Comparison of ENCODE assay signal across 8 mouse cellular contexts in the genomic region with DNA sequence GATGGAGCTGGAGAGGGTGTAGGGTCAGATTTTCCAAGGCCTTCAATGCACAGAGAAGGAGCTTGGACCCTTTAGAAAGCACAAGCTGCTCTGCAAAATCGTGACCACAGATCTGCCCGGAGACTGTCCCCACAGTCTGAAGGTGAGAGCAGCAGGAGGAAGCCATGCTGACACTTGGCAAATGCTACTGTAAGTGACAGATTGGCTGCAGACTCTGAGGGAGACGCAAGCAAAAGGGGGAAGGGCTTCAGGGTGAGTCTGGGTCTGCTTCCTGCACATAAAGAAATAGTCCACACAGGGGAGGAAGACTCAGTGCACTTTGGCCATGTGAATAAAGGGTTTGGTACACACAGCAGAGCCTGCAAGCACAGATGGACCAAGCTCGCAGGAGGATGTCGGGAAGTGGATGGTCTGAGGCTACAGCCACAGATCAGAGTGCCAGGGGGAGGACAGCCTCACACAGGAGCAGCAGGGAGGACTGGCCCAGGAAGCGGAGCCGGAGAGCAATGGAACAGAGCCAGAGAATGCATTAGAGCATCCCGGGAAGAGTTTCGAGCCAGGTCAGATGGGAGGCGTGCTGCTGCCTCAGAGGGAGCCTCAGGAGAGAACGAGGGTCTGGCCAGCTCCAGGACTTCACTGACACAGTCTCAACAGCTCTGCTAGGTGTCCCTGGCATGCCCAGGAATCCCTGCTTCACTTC. TPM values are rescaled to one million over a fixed set of nuclear protein-coding genes. Genes with fewer than 3 reads are reported as not detected.
DNase-seq lines count a peak whose midpoint lies in the region; ATAC-seq and TF ChIP-seq lines count a peak whose summit lies in the region.

No protein-coding gene starts in this region.

- peaks cover 15 to 72% of the 10 kb centered on the region in 2 experiments for H3K4me1 ChIP-seq in CH12.LX (ENCODE audit: control insufficient read depth in 1 of 2, insufficient read depth in 2 of 2)
- H3K4me1 ChIP-seq in embryonic facial prominence, embryonic 14.5 days (ENCODE audit: control insufficient read depth, insufficient read depth, low read length): peaks cover 21% of the 10 kb centered on the region; the same call in 1 of the 2 replicates
- H3K4me1 ChIP-seq in hindbrain, embryonic 14.5 days (replicated peaks; ENCODE audit: control insufficient read depth, insufficient read depth, low read length): peaks cover 14% of the 10 kb centered on the region
- H3K4me1 ChIP-seq in liver, embryonic 12.5 days: peaks cover 65% of the 10 kb centered on the region

- no peak for TF ChIP-seq POLR2A in CH12.LX (IDR thresholded peaks at IDR 0.05; ENCODE audit: low read depth, low read length)

- TF ChIP-seq CTCF in CH12.LX (conservative IDR thresholded peaks at IDR 0.05 in 1 of 2, IDR thresholded peaks at IDR 0.05 in 1 of 2; ENCODE audit: low read depth in 2 of 2, low read length in 2 of 2): no peak

- TF ChIP-seq EP300 in CH12.LX (IDR thresholded peaks at IDR 0.05; ENCODE audit: low read length): no peak

- peaks cover 30 to 86% of the 10 kb centered on the region in 2 experiments for H3K36me3 ChIP-seq in CH12.LX (replicated peaks in 1 of 2; ENCODE audit: control insufficient read depth in 1 of 2, insufficient read depth in 1 of 2, low read length in 1 of 2)
- H3K36me3 ChIP-seq in embryonic facial prominence, embryonic 14.5 days (ENCODE audit: control insufficient read depth, insufficient read depth, low read length): no peaks in the 10 kb centered on the region
- H3K36me3 ChIP-seq in hindbrain, embryonic 14.5 days (replicated peaks; ENCODE audit: control insufficient read depth, insufficient read depth): no peaks in the 10 kb centered on the region
- H3K36me3 ChIP-seq in liver, embryonic 12.5 days: peaks cover 3% of the 10 kb centered on the region; the same call in 1 of the 2 replicates

- H3K4me3 ChIP-seq in CH12.LX (replicated peaks in 1 of 3; ENCODE audit: low read depth in 2 of 3, low read length in 2 of 3, poor library complexity in 1 of 3): no peak overlapping the region
- no peak overlapping the region for H3K4me3 ChIP-seq in embryonic facial prominence, embryonic 14.5 days (ENCODE audit: low read depth, low read length)
- no peak overlapping the region for H3K4me3 ChIP-seq in hindbrain, embryonic 14.5 days (replicated peaks; ENCODE audit: low read length)
- no peak overlapping the region for H3K4me3 ChIP-seq in liver, embryonic 12.5 days

- in situ Hi-C loops in CH12.LX (cut with MboI; ENCODE audit: low pct_ligation_motif_present, low pct_unique_long_range_greater_than_20kb, low sequenced_read_pairs): no loop called here

- peaks cover 84% of the 10 kb centered on the region for H3K79me2 ChIP-seq in CH12.LX (replicated peaks; ENCODE audit: control insufficient read depth, extremely low read depth, insufficient read depth, poor library complexity, severe bottlenecking)

- H3K27ac ChIP-seq in CH12.LX (ENCODE audit: insufficient read depth, low read depth): 0 out of 2 replicates have a peak overlapping the region, but pooled peaks have one; percentile 3
- peak overlapping the region; percentile 52; the same call in 1 of the 2 replicates for H3K27ac ChIP-seq in embryonic facial prominence, embryonic 14.5 days (replicated peaks; ENCODE audit: low read depth, low read length)
- peak overlapping the region; percentile 75 for H3K27ac ChIP-seq in hindbrain, embryonic 14.5 days
- H3K27ac ChIP-seq in liver, embryonic 12.5 days: peak overlapping the region; percentile 27; the same call in 1 of the 2 replicates

- ATAC-seq in embryonic facial prominence, embryonic 14.5 days (ENCODE audit: low read depth): peak; percentile 31; the same call in 1 of the 2 replicates
- ATAC-seq in hindbrain, embryonic 14.5 days (ENCODE audit: low FRiP score): peak; percentile 70; the same call in 1 of the 2 replicates
- no peak for ATAC-seq in liver, embryonic 12.5 days

- peak; percentile 46 for DNase-seq in adrenal gland, postnatal 10 days
- no peak for DNase-seq in adrenal gland, adult 8-10 months
- no peak for DNase-seq in CH12.LX (ENCODE audit: extremely low read depth)
- peak; percentile 71 for DNase-seq in embryonic facial prominence, embryonic 14.5 days (ENCODE audit: low spot score)
- peak; percentile 62 for DNase-seq in hindbrain, embryonic 14.5 days (ENCODE audit: low spot score)
- no peak for DNase-seq in spleen, postnatal 14 days (ENCODE audit: low spot score in 2 of 2)
- DNase-seq in urinary bladder, adult 2 months (ENCODE audit: low spot score): no peak

- no peak for TF ChIP-seq RAD21 in CH12.LX (IDR thresholded peaks at IDR 0.05; ENCODE audit: low read depth, low read length)

- no peak overlapping the region for H3K9ac ChIP-seq in CH12.LX (ENCODE audit: insufficient read depth, low read depth)
- peak overlapping the region; percentile 42; the same call in 1 of the 2 replicates for H3K9ac ChIP-seq in embryonic facial prominence, embryonic 14.5 days (ENCODE audit: low read depth, low read length)
- no peak overlapping the region for H3K9ac ChIP-seq in hindbrain, embryonic 14.5 days
- no peak overlapping the region for H3K9ac ChIP-seq in liver, embryonic 12.5 days

- no peaks in the 10 kb centered on the region for H3K9me3 ChIP-seq in CH12.LX (replicated peaks; ENCODE audit: low read length)
- no peaks in the 10 kb centered on the region for H3K9me3 ChIP-seq in embryonic facial prominence, embryonic 14.5 days (ENCODE audit: control insufficient read depth, low read length)
- H3K9me3 ChIP-seq in hindbrain, embryonic 14.5 days (ENCODE audit: control insufficient read depth, low read length): no peaks in the 10 kb centered on the region
- H3K9me3 ChIP-seq in liver, embryonic 12.5 days (replicated peaks): no peaks in the 10 kb centered on the region

- H3K4me2 ChIP-seq in CH12.LX (ENCODE audit: insufficient read depth, low read depth, poor library complexity, severe bottlenecking): no peak overlapping the region
- peak overlapping the region; percentile 6; the same call in 1 of the 2 replicates for H3K4me2 ChIP-seq in embryonic facial prominence, embryonic 14.5 days (ENCODE audit: low read depth, low read length)
- peak overlapping the region; percentile 11; the same call in 1 of the 2 replicates for H3K4me2 ChIP-seq in hindbrain, embryonic 14.5 days (replicated peaks)
- no peak overlapping the region for H3K4me2 ChIP-seq in liver, embryonic 12.5 days

- no peaks in the 10 kb centered on the region for H3K27me3 ChIP-seq in CH12.LX (replicated peaks)
- H3K27me3 ChIP-seq in embryonic facial prominence, embryonic 14.5 days (replicated peaks; ENCODE audit: control insufficient read depth, insufficient read depth, low read length): no peaks in the 10 kb centered on the region
- H3K27me3 ChIP-seq in hindbrain, embryonic 14.5 days (ENCODE audit: control insufficient read depth, insufficient read depth, low read length): no peaks in the 10 kb centered on the region
- no peaks in the 10 kb centered on the region for H3K27me3 ChIP-seq in liver, embryonic 12.5 days (replicated peaks)

- dilution Hi-C loops in CH12.LX (cut with MboI; ENCODE audit: extremely low pct_ligation_motif_present, extremely low pct_unique_long_range_greater_than_20kb, low sequenced_read_pairs): no loop called here

- 34% methylated on average over 10 of the region's 11 CpGs for WGBS in embryonic facial prominence, embryonic 14.5 days
- 38% methylated on average over 11 of the region's 11 CpGs for WGBS in hindbrain, embryonic 14.5 days
- WGBS in liver, embryonic 12.5 days (ENCODE audit: insufficient replicate concordance): 46% methylated on average over 11 of the region's 11 CpGs

TF ChIP-seq in CH12.LX, 34 proteins besides CTCF, POLR2A, EP300 and RAD21 (continues in another document):
- TF ChIP-seq UBTF (IDR thresholded peaks at IDR 0.05; ENCODE audit: low read depth, low read length): no peak
- TF ChIP-seq ETS1 (conservative IDR thresholded peaks at IDR 0.05; ENCODE audit: low read depth, low read length): no peak
- no peak for TF ChIP-seq E2F4 (IDR thresholded peaks at IDR 0.05; ENCODE audit: insufficient replicate concordance, low read depth, low read length)
- no peak for TF ChIP-seq MAZ (IDR thresholded peaks at IDR 0.05; ENCODE audit: low read depth, low read length)
- no peak for TF ChIP-seq ZNF384 (IDR thresholded peaks at IDR 0.05; ENCODE audit: low read depth, low read length)
- no peak for TF ChIP-seq RCOR1 (conservative IDR thresholded peaks at IDR 0.05; ENCODE audit: low read depth, low read length)
- no peak for TF ChIP-seq MXI1 (IDR thresholded peaks at IDR 0.05; ENCODE audit: low read depth, low read length)
- no peak for TF ChIP-seq GABPA (IDR thresholded peaks at IDR 0.05; ENCODE audit: insufficient replicate concordance, low read depth, low read length)
- TF ChIP-seq MAFK (IDR thresholded peaks at IDR 0.05; ENCODE audit: insufficient replicate concordance, low read length): no peak
- no peak for TF ChIP-seq CHD1 (IDR thresholded peaks at IDR 0.05; ENCODE audit: low read depth, low read length)
- no peak for TF ChIP-seq HCFC1 (IDR thresholded peaks at IDR 0.05; ENCODE audit: low read depth, low read length)
- no peak for TF ChIP-seq TCF12 (IDR thresholded peaks at IDR 0.05; ENCODE audit: low read depth, low read length)
- TF ChIP-seq BHLHE40 (IDR thresholded peaks at IDR 0.05; ENCODE audit: low read depth, low read length): no peak

RNA-seq across cellular contexts. Expression of gene Fnbp1, which starts 35.0 kb away (rescaled TPM):
- 10 to 100 TPM; 48.1 to 58.5 TPM for total RNA-seq in adrenal gland, postnatal 10 days (2021)
- total RNA-seq in adrenal gland, adult 8-10 months (2022): 10 to 100 TPM; 45.9 to 89.0 (median 70.6) TPM
- total RNA-seq in CH12.LX (2012; rRNA removed) (39.2 and 50.5 TPM in 2 replicates), CH12.LX (2014; rRNA removed) (20.7 and 29.6 TPM in 2 replicates)
- 133 and 147 TPM in 2 replicates for polyA plus RNA-seq in CH12.LX (2012; ENCODE audit: insufficient read length, low read depth)
- 21.7 and 24.9 TPM in 2 replicates for polyA plus RNA-seq in embryonic facial prominence, embryonic 14.5 days (2014; fragmentation: Nextera tagmentation; extraction: Ambion mirVana)
- 28.9 and 29.1 TPM in 2 replicates for polyA plus RNA-seq in hindbrain, embryonic 14.5 days (2014; fragmentation: Nextera tagmentation; extraction: Ambion mirVana)
- polyA plus RNA-seq in liver, embryonic 12.5 days (2016; fragmentation: Nextera tagmentation; extraction: Ambion mirVana): 11.1 and 11.4 TPM in 2 replicates
- polyA plus RNA-seq in urinary bladder, adult 2 months (2012; rRNA removed): 167 and 198 TPM in 2 replicates

RNA-seq across cellular contexts. Expression of gene Gpr107, which starts 45.3 kb away (rescaled TPM):
- total RNA-seq in adrenal gland, postnatal 10 days (2021): 10 to 100 TPM; 41.7 to 56.4 TPM
- total RNA-seq in adrenal gland, adult 8-10 months (2022): 10 to 100 TPM; 61.9 to 93.4 (median 75.7) TPM
- total RNA-seq in CH12.LX (2012; rRNA removed) (22.7 and 24.6 TPM in 2 replicates), CH12.LX (2014; rRNA removed) (24.9 and 27.8 TPM in 2 replicates)
- 19.6 and 25.7 TPM in 2 replicates for polyA plus RNA-seq in CH12.LX (2012; ENCODE audit: insufficient read length, low read depth)
- 27.4 and 28.6 TPM in 2 replicates for polyA plus RNA-seq in embryonic facial prominence, embryonic 14.5 days (2014; fragmentation: Nextera tagmentation; extraction: Ambion mirVana)
- polyA plus RNA-seq in hindbrain, embryonic 14.5 days (2014; fragmentation: Nextera tagmentation; extraction: Ambion mirVana): 25.1 and 26.1 TPM in 2 replicates
- polyA plus RNA-seq in liver, embryonic 12.5 days (2016; fragmentation: Nextera tagmentation; extraction: Ambion mirVana): 18.8 and 19.3 TPM in 2 replicates
- 24.2 and 27.0 TPM in 2 replicates for polyA plus RNA-seq in urinary bladder, adult 2 months (2012; rRNA removed)

Comparison
In these comparisons a context has a peak if more than half of its experiments do, and no peak if none do; other contexts are left out.
1. DNase-seq: peak in adrenal gland, postnatal 10 days (single experiment), embryonic facial prominence, embryonic 14.5 days (single experiment) and hindbrain, embryonic 14.5 days (single experiment); none in adrenal gland, adult 8-10 months (single experiment), CH12.LX (single experiment), spleen, postnatal 14 days (0 of 2) and urinary bladder, adult 2 months (single experiment).
2. H3K27ac ChIP-seq: peak in every context shown above with its lines; median percentile 75 in hindbrain, embryonic 14.5 days; 52 in embryonic facial prominence, embryonic 14.5 days; 27 in liver, embryonic 12.5 days; 3 in CH12.LX.
3. H3K4me2 ChIP-seq: peak in embryonic facial prominence, embryonic 14.5 days (single experiment) and hindbrain, embryonic 14.5 days (single experiment); none in CH12.LX (single experiment) and liver, embryonic 12.5 days (single experiment).